Mouse (Mus musculus) C2C12 (cell line): ENCODE data around the gene Mapk11.

Experiments used
- CTCF ChIP-seq: IDR thresholded peaks from one replicate; pipeline ENCODE4 v1.5.1; 2011; ENCODE audit not compliant: control insufficient read depth, insufficient read depth, insufficient read length
- MAX ChIP-seq: IDR thresholded peaks from one replicate; pipeline ENCODE4 v1.6.1; 2011; ENCODE audit warnings: mild to moderate bottlenecking, control low read depth
- MYOD1 ChIP-seq: IDR thresholded peaks from one replicate; pipeline ENCODE4 v1.6.1; 2011; ENCODE audit warnings: low read depth; ENCODE audit not compliant: control insufficient read depth, insufficient read length
- USF1 ChIP-seq: IDR thresholded peaks from one replicate; pipeline ENCODE4 v1.6.1; 2011; ENCODE audit warnings: low read depth, mild to moderate bottlenecking, control low read depth, moderate library complexity

GRCm38 (mm10) chr15:89128382-89129350 lies 20.8 kb downstream of the Mapk11 start, which contains the start of gene Hdac10:
- TF ChIP-seq CTCF (peak; percentile 91), MAX (peak; percentile 94), USF1 (peak; percentile 23), MYOD1 (no peak)
